Mouse (Mus musculus) small intestine, adult 2 months (tissue): ENCODE results near the gene Zmym4.

ENCODE experiments used
- CTCF ChIP-seq: fragments of 200-500 bp; IDR thresholded peaks from 2 replicates; pipeline ENCODE4 v1.5.1; 2012; ENCODE audit warnings: low read depth, mild to moderate bottlenecking, control low read depth, inconsistent platforms, low read length, moderate library complexity, mixed read lengths; ENCODE audit not compliant: insufficient replicate concordance, insufficient read length; ENCODE audit errors: extremely low read depth
- POLR2A ChIP-seq: fragments of 200-500 bp; IDR thresholded peaks from 2 replicates; pipeline ENCODE4 v1.6.1; 2012; ENCODE audit warnings: low read depth, mild to moderate bottlenecking, control low read depth, inconsistent platforms, low read length, moderate library complexity

DNA sequence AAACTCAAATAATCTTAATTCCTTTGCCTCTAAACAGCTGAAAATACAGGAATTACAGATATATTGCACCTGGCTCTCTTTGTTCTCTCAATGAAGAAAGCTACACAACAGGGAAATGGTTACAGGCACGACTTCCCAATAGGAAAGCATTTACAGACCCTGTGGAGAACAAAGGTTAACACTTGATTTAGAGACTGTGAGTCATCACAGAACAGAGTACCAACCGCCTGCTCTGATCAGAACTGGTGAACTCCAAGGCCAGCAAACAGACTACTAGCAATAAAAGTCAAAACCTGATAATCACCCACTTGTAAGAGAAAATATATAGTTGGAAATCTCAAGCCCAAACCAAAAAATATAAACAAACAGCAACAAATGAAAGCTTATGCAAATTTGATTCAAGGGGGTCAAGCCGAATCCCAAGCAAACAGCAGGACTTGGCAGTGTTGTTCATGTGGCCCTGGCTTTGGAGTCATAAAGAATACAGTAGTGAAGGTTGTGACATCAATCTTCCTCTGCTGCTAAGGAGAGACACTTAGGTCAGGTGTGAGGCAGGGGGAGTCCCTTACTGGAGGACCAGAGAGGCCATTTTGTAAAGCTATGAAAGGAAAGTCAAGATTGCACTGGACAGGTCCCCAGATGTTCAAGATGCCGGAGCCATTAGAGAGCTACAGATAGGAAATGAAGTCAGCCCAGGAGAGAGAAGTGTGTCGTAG is 88.2 kb downstream of the Zmym4 start:
- TF ChIP-seq CTCF (no peak), POLR2A (no peak)
